Mouse (Mus musculus) thymus, postnatal 10 days (tissue): Measurements from ENCODE around the gene Trmt5.

Experiments
- DNase-seq, 2 experiments: peaks; one replicate each; pipeline ENCODE4 v3.0.0; 2021; ENCODE audit warnings: low spot score in 2 of 2

The Trmt5 gene

GRCm38 (mm10) chr12:73286287-73287092 is at the start of gene Trmt5, which contains the start of gene Slc38a6:
TSS of gene Trmt5 (minus strand) at chr12:73286710.
TSS of gene Slc38a6 (plus strand) at chr12:73286779.
- peak; percentile 82 to 83 for DNase-seq

DNA sequence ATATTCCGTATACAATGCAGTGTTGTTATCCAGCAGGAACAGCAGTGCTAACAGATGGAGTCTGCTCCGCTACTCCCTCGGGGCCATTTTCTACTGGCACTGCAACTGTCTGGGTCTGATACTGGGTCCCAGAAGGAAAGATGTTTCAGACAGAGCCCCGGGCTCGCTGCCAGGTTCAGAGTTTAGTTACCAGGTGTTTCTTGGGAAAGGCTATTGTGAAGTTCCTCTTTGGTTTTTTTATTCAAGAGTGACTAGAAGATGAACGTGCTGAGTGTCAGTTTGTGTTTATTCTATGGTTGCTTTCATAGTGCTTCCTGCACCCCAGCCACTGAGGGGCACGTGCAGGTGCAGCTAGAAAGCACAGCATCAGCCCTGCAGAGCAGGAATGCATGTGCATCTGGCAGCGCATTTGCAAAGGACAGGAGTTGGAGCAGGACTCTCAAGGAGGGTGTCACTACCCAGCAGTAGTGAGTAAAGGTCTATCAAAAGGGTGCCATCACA is 47.6 kb upstream of the Trmt5 start:
- DNase-seq = peak; percentile 62 to 72

DNA sequence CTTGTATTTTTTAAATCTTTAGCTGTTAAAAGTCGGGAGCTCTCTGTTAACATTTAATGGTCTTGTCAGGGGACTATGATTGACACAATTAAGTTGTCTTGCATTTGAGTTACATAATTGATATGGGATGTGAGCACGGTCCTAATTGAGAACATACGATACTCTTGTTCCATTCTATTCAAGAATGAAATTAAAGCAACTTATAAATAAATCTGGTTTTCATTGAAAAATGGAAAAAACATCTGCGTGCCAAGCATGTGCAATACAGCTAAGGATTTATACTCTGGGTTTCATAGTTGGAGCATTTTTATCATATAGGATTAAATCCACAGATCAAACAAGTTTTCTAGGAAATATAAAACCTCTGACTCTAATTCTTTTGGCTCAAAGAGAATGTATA is 46.2 kb upstream of the Trmt5 start:
- no peak for DNase-seq

GRCm38 (mm10) chr12:73330236-73330635 is 43.7 kb upstream of the Trmt5 start:
- no peak for DNase-seq

GRCm38 (mm10) chr12:73328448-73329167 is 42.1 kb upstream of the Trmt5 start:
- no peak for DNase-seq

DNA sequence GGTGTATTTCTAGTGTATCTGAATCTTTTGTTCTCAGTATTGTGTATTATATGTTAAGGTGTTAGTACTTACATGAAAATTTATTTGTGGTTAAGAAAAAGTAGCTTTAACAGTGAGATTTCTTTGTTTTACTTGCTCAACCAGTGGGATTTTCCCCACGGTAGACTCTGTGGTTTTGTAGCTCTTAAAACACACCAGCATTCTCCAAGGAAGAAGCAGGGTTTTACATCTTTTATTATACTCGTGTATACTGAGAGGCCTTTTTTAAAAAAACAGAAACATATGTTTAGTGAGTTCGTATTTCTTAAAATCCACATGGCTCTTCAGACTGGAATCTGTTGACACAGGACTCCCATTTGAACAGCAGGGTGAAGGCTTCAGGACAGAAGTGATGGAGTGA is 40.9 kb upstream of the Trmt5 start:
- DNase-seq = no peak

GRCm38 (mm10) chr12:73325617-73326016 is 39.1 kb upstream of the Trmt5 start:
- DNase-seq = no peak

DNA sequence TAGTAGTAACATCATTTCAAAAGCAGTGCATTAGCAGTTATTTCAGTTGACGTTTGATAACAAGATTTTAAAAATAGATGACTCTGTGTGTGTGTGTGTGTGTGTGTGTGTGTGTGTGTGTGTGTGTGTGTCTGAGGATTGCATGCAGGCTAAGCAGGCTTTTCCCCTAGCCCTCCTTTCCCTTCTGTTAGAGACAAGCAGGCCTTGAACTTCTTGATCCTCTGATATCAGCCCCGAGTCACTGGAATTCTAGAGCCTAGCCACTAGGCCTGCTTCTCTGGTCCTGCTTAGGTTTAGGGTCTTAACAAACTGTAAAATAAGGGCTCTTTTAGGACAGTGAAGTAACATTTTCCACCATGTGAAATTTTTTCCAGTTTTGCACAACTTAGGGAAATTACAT is 38.7 kb upstream of the Trmt5 start:
- DNase-seq = no peak

DNA sequence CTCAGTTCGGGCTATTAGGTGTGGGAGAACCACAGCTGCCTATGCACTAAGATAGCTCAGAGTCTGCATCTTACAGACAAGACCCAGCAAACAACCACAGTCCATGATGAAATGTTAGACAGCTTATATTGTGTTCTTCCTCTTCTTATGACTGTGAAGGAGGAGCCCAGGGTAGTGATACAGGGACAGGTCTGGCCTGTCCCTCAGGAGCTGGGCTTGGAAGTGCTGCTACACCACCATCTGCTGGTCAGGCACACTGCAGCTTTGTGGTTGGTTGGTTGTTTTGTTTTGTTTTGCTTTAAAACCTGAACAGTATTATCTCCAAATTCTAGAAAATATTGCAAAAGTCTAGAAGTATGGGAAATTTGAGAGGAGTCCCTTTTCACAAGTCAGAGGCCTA is 38.2 kb upstream of the Trmt5 start:
- no peak for DNase-seq

DNA sequence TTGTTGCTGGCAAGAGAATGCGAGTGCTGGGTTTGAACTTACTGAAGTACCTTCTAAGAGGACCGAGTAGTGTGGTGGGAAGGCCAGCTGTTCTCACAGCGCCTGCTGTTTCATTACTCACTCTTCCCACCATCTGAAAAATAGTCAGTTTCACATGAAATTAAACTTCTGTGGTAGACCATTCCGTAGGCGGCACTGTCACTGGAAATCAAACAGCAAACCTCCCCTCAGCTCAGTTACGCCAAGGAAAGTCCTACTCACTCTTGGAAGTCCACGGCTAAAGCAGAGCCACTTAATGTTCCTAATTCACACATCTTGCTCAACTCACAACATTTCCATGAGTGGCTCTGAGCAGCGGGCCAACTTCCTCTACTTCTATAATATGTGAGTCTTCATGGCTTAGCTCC is 37.7 kb upstream of the Trmt5 start:
- no peak for DNase-seq

GRCm38 (mm10) chr12:73317706-73318686 is 31.5 kb upstream of the Trmt5 start:
- no peak for DNase-seq

DNA sequence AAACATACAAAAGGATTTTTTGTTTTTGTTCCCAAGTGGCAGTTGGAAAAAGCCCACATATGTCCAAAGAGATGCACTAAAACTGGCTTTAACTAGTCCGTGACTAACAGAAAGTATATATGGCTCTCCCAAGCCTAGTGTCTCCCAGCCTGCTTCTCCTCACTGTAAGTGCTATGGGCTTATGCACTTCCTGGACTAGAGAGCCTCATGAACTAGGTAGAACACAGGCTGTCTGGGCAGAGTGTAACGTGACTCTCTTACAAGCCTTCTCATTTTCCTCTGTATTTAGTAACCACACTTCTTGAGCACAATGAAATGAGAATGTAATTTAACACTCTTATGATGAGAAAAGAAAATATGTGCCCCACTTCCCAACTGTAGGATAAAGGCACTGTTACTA is 22.2 kb upstream of the Trmt5 start:
- no peak for DNase-seq

DNA sequence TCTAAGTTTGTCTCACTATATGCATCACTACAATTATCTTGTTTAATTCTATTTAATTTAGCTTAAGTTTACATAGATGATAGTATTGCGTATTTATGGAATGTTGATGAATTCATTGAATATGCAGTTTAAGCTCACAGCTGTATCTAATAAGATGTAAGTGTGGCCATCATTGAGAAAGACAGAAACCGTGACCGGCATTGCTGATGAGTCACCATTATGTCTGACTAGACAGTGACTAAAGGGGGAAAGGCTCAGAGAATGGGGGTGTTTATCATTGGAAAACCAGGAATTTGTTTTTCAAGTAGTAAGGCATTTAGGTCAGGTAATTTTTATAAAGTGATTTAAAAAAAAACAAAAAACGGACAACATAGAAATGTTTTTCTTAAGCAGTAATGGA is 21.2 kb upstream of the Trmt5 start:
- DNase-seq = no peak

- DNase-seq = no peak
Measured at GRCm38 (mm10) chr12:73304636-73305035, 18.1 kb upstream of the Trmt5 start.

- DNase-seq = no peak
Measured at GRCm38 (mm10) chr12:73300531-73300930, 14.0 kb upstream of the Trmt5 start.

- no peak for DNase-seq
Measured at GRCm38 (mm10) chr12:73298621-73299020, 12.1 kb upstream of the Trmt5 start.

DNA sequence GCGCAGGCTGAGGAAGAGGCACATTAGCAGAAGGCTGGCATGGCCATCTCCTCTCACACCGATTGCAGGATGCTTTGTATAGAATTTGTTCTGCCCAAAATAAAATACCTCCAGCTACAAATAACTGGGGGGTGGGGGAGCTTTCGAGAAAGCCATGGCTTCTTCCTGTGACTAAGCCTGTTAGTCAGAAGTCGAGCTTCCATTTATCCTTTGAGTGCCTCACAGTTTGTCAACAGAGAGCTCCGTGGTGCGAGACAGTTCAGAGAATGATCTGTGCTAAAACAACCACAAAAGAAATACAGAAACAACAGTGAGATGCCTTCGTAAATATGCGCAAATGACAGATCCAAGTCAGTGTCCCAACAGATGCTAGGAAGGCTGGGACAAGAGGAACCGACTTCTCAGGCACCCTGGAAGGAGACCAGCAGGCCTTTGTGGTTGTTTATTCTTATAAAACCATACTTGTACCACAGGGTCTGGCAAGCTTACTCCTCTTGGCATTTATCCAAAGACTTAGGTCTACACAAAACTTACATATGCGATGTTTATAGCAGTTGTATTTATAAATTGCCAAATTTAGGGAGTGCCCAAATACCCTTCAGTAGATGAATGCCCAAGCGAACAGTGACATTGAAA is 9.1 kb upstream of the Trmt5 start:
- DNase-seq = no peak

- DNase-seq = no peak
Measured at GRCm38 (mm10) chr12:73294884-73295283, 8.4 kb upstream of the Trmt5 start.

DNA sequence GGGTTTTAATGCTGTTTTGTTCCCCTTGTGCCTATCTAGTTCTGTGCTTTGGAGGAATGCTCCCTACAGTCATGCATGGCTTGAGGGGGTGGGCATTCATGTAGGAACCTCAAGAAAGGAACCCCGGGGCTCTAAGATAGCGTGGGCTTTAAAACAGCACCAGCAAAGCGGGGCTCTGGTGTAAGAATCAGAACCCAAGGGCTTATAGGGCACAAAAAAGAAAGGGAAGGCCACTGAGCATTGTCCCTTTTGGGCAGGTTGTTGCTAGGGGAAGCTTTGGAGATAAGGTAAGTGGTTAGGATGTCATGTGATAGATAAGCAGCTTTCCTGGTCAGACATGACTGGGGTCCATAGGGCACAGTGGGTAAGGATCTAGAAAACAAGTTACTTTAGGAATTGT is 2.1 kb upstream of the Trmt5 start:
- no peak for DNase-seq

DNA sequence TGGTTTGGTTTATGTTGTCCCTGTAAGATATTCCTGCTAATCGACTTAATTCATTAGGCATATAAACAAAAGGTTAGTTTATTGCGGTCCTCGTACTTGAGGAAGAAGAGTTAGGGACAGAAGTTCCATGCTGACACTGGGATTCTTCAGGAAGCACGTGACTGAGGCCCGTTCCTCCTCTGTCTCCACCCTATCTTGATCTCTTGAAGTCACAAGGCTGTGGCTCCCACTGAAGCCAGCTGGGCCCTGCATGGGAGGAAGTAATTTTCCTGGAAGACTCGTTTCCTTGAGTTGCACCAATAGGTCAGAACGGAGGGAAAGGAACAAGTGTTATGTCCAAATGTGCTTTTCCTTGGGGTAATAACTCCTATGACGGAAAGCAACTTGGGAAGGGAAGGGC is 1.1 kb upstream of the Trmt5 start:
- no peak for DNase-seq

GRCm38 (mm10) chr12:73274921-73275320 is 11.6 kb downstream of the Trmt5 start:
- no peak for DNase-seq
